ENCODE assay signal across 11 mouse cellular contexts in genomic region chr1:87217938-87218337, GRCm38 (mm10). TPM values are rescaled to one million over a fixed set of nuclear protein-coding genes. Genes with fewer than 3 reads are reported as not detected.
DNase-seq lines count a peak whose midpoint lies in the region; ATAC-seq and TF ChIP-seq lines count a peak whose summit lies in the region.
"Had no signal": no experiment of that assay in that cellular context is flagged by ENCODE, and none has a peak within 500 bp of the region (broad histone marks: within the 10 kb centered on the region; RNA-seq: fewer than 3 reads in every experiment).

No protein-coding gene starts in this region.

- H3K9me3 ChIP-seq in neural tube, embryonic 14.5 days (ENCODE audit: control insufficient read depth, low read length) = no peaks in the 10 kb centered on the region
- H3K9me3 ChIP-seq in neural tube, embryonic 15.5 days (replicated peaks) = no peaks in the 10 kb centered on the region
- H3K9me3 ChIP-seq: forebrain, embryonic 15.5 days had no signal

- H3K27ac ChIP-seq in heart, adult 2 months = no peak overlapping the region
- no peak overlapping the region for H3K27ac ChIP-seq in neural tube, embryonic 14.5 days (ENCODE audit: low read depth, low read length)
- H3K27ac ChIP-seq in neural tube, embryonic 15.5 days (replicated peaks) = no peak overlapping the region
- H3K27ac ChIP-seq: forebrain, embryonic 15.5 days had no signal

- no peak for ATAC-seq in neural tube, embryonic 14.5 days (ENCODE audit: low read depth)
- no peak for ATAC-seq in neural tube, embryonic 15.5 days (ENCODE audit: low FRiP score)
- ATAC-seq: forebrain, embryonic 15.5 days had no signal

- TF ChIP-seq CTCF in heart, adult 2 months (IDR thresholded peaks at IDR 0.05) = peak; percentile 80

- TF ChIP-seq POLR2A in heart, adult 2 months (IDR thresholded peaks at IDR 0.05; ENCODE audit: insufficient read depth, low read depth, low read length) = no peak

- H3K4me2 ChIP-seq in neural tube, embryonic 14.5 days (ENCODE audit: low read depth, low read length) = no peak overlapping the region
- no peak overlapping the region for H3K4me2 ChIP-seq in neural tube, embryonic 15.5 days
- H3K4me2 ChIP-seq: forebrain, embryonic 15.5 days had no signal

- no peak overlapping the region for H3K9ac ChIP-seq in heart, adult 2 months (ENCODE audit: low read depth, low read length)
- H3K9ac ChIP-seq in neural tube, embryonic 14.5 days (replicated peaks; ENCODE audit: low read depth, low read length) = 0 out of 2 replicates have a peak overlapping the region, but pooled peaks have one; percentile 7
- H3K9ac ChIP-seq in neural tube, embryonic 15.5 days (replicated peaks) = no peak overlapping the region
- H3K9ac ChIP-seq: forebrain, embryonic 15.5 days had no signal

- peaks cover 5% of the 10 kb centered on the region for H3K79me2 ChIP-seq in heart, adult 2 months (replicated peaks; ENCODE audit: control insufficient read depth, insufficient read depth, low read length)

- peaks cover 29% of the 10 kb centered on the region for H3K36me3 ChIP-seq in heart, adult 2 months (ENCODE audit: control insufficient read depth, insufficient read depth, low read length)
- peaks cover 30% of the 10 kb centered on the region for H3K36me3 ChIP-seq in neural tube, embryonic 14.5 days (ENCODE audit: control insufficient read depth, insufficient read depth, low read length)
- peaks cover 38% of the 10 kb centered on the region for H3K36me3 ChIP-seq in neural tube, embryonic 15.5 days

- intact Hi-C loops in heart, adult 2 months (cut with DNase I) = no loop called here

- H3K27me3 ChIP-seq in heart, adult 2 months (ENCODE audit: control insufficient read depth, insufficient read depth, low read length) = no peaks in the 10 kb centered on the region
- H3K27me3 ChIP-seq in neural tube, embryonic 14.5 days (ENCODE audit: control insufficient read depth, insufficient read depth, low read length) = no peaks in the 10 kb centered on the region
- no peaks in the 10 kb centered on the region for H3K27me3 ChIP-seq in neural tube, embryonic 15.5 days (replicated peaks)
- H3K27me3 ChIP-seq: forebrain, embryonic 15.5 days had no signal

- 47% methylated on average over 3 of the region's 3 CpGs for WGBS in heart, adult 2 months
- WGBS in neural tube, embryonic 14.5 days = 70% methylated on average over 3 of the region's 3 CpGs
- 71% methylated on average over 3 of the region's 3 CpGs for WGBS in neural tube, embryonic 15.5 days

- H3K4me3 ChIP-seq in heart, adult 2 months = no peak overlapping the region
- H3K4me3 ChIP-seq in neural tube, embryonic 14.5 days (ENCODE audit: low read depth, low read length) = no peak overlapping the region
- H3K4me3 ChIP-seq in neural tube, embryonic 15.5 days (replicated peaks) = no peak overlapping the region
- H3K4me3 ChIP-seq: forebrain, embryonic 15.5 days had no signal

- TF ChIP-seq EP300 in heart, adult 2 months (IDR thresholded peaks at IDR 0.05; ENCODE audit: insufficient read depth, low read depth, low read length) = no peak

- H3K4me1 ChIP-seq in heart, adult 2 months (ENCODE audit: control insufficient read depth, insufficient read depth, low read length) = peaks cover 10% of the 10 kb centered on the region
- peaks cover 22% of the 10 kb centered on the region for H3K4me1 ChIP-seq in neural tube, embryonic 14.5 days (ENCODE audit: control insufficient read depth, insufficient read depth, low read length)
- peaks cover 44% of the 10 kb centered on the region for H3K4me1 ChIP-seq in neural tube, embryonic 15.5 days

- DNase-seq in heart, adult 2 months = no peak
- no peak for DNase-seq in heart, adult 9 months (ENCODE audit: low spot score in 2 of 2)
- DNase-seq in induced T-regulatory cell, adult 2 months (ENCODE audit: low read depth) = peak; percentile 52
- DNase-seq in c-Kit-positive CD71-positive TER-119-positive erythroid progenitor cells, embryonic 14.5 days (ENCODE audit: low spot score) = no peak
- DNase-seq in layer of hippocampus, postnatal 14 days (ENCODE audit: low spot score in 2 of 2) = no peak
- no peak for DNase-seq in left cerebral cortex, adult 18-20 months (ENCODE audit: low spot score in 2 of 2)

RNA-seq across cellular contexts. Expression of gene Eif4e2, which starts 4.2 kb away (rescaled TPM):
- 10 to 100 TPM; 44.1 to 47.2 TPM for total RNA-seq in heart, adult 2 months (2021)
- polyA plus RNA-seq in heart, adult 2 months (2012; rRNA removed) = 25.8 and 37.2 TPM in 2 replicates
- 68.7 and 90.7 TPM in 2 replicates for polyA plus RNA-seq in neural tube, embryonic 14.5 days (2014; fragmentation: Nextera tagmentation; extraction: Ambion mirVana)
- polyA plus RNA-seq in neural tube, embryonic 15.5 days (2015; fragmentation: Nextera tagmentation; extraction: Ambion mirVana) = 93.4 and 101 TPM in 2 replicates
- total RNA-seq in layer of hippocampus, postnatal 14 days (2021) = 10 to 100 TPM; 73.0 to 81.0 TPM
- total RNA-seq in left cerebral cortex, adult 18-20 months (2021) = 10 to 100 TPM; 57.5 to 58.6 TPM

RNA-seq across cellular contexts. Expression of gene Chrng, which starts 13.5 kb away (rescaled TPM):
- total RNA-seq in heart, adult 2 months (2021) = not detected
- polyA plus RNA-seq in heart, adult 2 months (2012; rRNA removed) = not detected in 2 replicates
- polyA plus RNA-seq in neural tube, embryonic 14.5 days (2014; fragmentation: Nextera tagmentation; extraction: Ambion mirVana) = not detected in 2 replicates
- 1.2 and 1.5 TPM in 2 replicates for polyA plus RNA-seq in neural tube, embryonic 15.5 days (2015; fragmentation: Nextera tagmentation; extraction: Ambion mirVana)
- not detected for total RNA-seq in layer of hippocampus, postnatal 14 days (2021)
- total RNA-seq in left cerebral cortex, adult 18-20 months (2021) = not detected
- polyA plus RNA-seq: forebrain, embryonic 15.5 days had no signal

RNA-seq across cellular contexts. Expression of gene Chrnd, which starts 27.5 kb away (rescaled TPM):
- not detected for total RNA-seq in heart, adult 2 months (2021)
- not detected in 2 replicates for polyA plus RNA-seq in heart, adult 2 months (2012; rRNA removed)
- polyA plus RNA-seq in neural tube, embryonic 14.5 days (2014; fragmentation: Nextera tagmentation; extraction: Ambion mirVana) = not detected in 2 replicates
- 0.33 and 0.37 TPM in 2 replicates for polyA plus RNA-seq in neural tube, embryonic 15.5 days (2015; fragmentation: Nextera tagmentation; extraction: Ambion mirVana)
- total RNA-seq in layer of hippocampus, postnatal 14 days (2021) = not detected
- total RNA-seq in left cerebral cortex, adult 18-20 months (2021) = not detected
- polyA plus RNA-seq: forebrain, embryonic 15.5 days had no signal

RNA-seq across cellular contexts. Expression of gene Prss56, which starts 34.8 kb away (rescaled TPM):
- total RNA-seq in heart, adult 2 months (2021) = not detected
- not detected in 2 replicates for polyA plus RNA-seq in heart, adult 2 months (2012; rRNA removed)
- polyA plus RNA-seq in neural tube, embryonic 14.5 days (2014; fragmentation: Nextera tagmentation; extraction: Ambion mirVana) = 0.46 and 6.1 TPM in 2 replicates
- 4.0 and 5.3 TPM in 2 replicates for polyA plus RNA-seq in neural tube, embryonic 15.5 days (2015; fragmentation: Nextera tagmentation; extraction: Ambion mirVana)
- total RNA-seq in layer of hippocampus, postnatal 14 days (2021) = under 1 TPM; 0.62 to 0.91 TPM
- 1 to 10 TPM in 1 of 2 experiments, under 1 TPM in 1; 0.61 to 2.1 TPM for total RNA-seq in left cerebral cortex, adult 18-20 months (2021)
- polyA plus RNA-seq: heart, embryonic 16.5 days; limb, embryonic 11.5 days had no signal

RNA-seq across cellular contexts. Expression of gene Efhd1, which starts 46.2 kb away (rescaled TPM):
- total RNA-seq in heart, adult 2 months (2021) = 1 to 10 TPM; 3.1 to 5.1 TPM
- polyA plus RNA-seq in heart, adult 2 months (2012; rRNA removed) = 6.6 and 12.3 TPM in 2 replicates
- polyA plus RNA-seq in neural tube, embryonic 14.5 days (2014; fragmentation: Nextera tagmentation; extraction: Ambion mirVana) = 1.2 and 1.9 TPM in 2 replicates
- 1.2 and 2.3 TPM in 2 replicates for polyA plus RNA-seq in neural tube, embryonic 15.5 days (2015; fragmentation: Nextera tagmentation; extraction: Ambion mirVana)
- 1 to 10 TPM; 5.4 to 6.8 TPM for total RNA-seq in layer of hippocampus, postnatal 14 days (2021)
- 10 to 100 TPM; 12.6 to 14.7 TPM for total RNA-seq in left cerebral cortex, adult 18-20 months (2021)
